Mouse (Mus musculus) liver, adult (tissue): ENCODE results near the gene Gata5.

Experiments
- GATA4 ChIP-seq: IDR thresholded peaks from 2 replicates; pipeline ENCODE4 v1.6.1; 2014; ENCODE audit warnings: mild to moderate bottlenecking, low read length; ENCODE audit not compliant: insufficient replicate concordance

Gene Gata5

DNA sequence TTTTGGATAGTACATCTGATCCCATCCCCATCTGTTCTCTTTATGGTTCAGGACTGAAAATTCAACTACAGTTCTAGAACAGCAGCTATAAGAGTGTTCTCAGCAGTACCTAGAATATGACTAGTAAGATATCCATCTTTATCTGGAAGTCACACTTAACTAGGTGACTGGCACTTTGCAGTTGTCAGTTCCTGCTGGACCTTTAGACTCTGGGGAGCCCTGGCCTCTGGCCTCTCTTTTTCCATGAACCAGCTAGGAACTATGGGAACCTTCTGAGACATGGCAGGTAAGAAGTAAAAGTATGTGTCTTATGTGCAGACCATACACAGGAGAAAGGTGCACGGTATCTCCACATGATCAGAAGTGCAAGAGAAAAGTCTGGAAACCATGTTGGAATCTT lies 5.0 kb downstream of the Gata5 start:
- TF ChIP-seq GATA4: no peak

DNA sequence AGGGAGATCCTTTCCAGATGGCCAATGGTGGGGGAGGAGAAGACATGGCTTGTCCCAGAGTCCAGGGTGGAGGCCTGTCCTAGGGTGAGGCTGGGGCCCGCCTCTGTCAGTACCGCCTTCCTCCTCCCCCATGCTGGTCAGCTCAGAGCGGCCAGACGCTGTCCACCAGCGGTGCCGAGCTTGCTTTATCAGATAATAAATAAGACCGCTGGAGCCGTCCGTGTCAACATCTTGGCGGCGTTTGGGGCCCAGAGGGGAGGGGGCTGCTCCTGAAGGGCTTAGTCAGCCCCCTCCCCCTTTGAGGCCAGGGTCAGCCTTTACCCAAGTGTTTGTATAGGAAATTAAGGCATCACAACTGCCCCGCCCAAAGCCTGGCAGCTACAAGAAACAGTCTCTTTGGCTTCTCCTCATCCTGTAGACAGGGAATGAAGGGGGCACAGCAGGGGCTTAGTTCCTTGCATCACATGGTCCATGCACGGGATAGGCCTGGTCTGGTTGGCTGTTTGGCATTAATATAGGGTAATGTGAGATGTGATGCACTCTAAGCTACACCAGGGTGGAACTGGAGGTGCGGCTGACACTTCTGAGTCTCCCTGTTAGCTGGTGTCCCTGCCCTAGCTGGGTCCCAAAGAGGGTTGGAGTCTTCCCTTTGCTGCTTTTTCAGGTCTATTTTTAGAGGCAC lies 11.7 kb downstream of the Gata5 start:
- no peak for TF ChIP-seq GATA4

DNA sequence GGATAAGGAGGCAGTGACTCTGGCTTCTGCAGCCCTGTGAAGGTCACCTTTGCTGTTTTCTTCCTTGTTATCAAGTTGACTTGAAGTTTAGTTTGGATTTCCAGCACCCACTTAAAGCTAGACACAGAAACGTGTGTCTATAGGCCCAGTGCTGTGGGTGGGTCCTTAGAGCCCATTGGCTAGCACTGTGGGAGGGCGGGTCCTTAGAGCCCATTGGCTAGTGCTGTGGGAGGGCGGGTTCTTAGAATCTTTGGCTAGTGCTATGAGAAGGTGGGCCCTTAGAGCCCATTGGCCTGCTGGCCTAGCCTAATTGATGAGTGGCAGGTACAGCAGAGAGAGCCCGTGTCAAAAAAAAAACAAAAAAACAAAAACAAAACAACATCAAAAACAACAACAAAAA lies 14.3 kb downstream of the Gata5 start:
- no peak for TF ChIP-seq GATA4

DNA sequence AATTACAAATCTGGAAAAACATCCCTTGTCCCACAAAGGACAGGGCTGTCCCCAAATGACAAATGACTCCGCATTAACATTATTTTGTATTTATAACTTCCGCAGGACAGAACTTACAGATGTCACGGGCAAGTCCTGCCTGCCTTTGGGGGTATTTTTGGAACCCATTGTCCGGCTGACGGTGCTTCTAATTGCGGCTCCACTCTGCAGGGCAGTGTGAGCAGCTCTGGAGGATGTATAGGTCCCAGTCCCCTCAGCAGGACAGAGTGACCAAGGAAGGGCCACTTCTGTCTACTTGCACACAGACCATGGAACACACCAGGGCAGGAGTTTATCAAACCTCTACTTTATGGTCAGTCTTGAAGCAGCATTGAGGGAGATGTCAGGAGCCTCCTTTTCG lies 16.9 kb downstream of the Gata5 start:
- TF ChIP-seq GATA4: no peak

DNA sequence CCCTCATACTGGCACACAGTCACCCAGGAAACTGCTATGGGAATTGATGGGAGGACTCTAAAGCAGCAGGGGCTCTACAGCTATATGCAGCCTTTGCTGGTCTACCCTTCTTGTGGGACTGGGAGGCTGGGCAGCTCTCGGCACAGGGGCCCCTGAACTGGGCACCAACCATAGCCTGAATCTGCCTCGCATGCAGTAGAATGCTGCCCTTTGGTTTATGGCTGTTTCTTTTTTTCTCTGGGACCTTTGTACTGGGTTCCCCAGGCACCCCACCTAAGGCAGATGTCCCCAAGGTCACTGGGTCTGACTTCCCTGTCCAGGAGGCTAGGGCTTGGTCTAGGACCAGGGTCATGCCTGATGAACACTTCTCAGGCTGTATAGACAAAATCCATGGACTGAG lies 20.2 kb downstream of the Gata5 start:
- no peak for TF ChIP-seq GATA4

DNA sequence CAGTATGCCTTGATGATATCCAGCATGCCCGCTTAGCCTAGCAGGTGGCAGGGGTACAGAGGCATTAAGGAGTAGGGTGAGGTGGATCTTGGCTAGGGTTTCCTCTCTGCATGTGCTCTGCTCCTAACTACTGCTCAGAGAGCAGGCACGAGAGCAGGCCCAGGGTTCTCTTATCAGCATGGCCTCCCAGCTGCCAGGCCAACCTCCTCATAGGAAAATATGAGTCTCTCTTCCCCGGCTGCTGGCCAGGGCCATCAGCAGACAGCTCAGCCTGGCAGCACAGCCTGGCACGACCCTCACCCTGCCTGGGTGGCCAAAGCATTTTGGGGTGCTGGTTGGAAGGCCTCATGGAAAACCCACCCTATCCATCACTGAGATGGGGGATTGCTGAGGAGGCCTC lies 23.4 kb downstream of the Gata5 start:
- TF ChIP-seq GATA4: no peak

DNA sequence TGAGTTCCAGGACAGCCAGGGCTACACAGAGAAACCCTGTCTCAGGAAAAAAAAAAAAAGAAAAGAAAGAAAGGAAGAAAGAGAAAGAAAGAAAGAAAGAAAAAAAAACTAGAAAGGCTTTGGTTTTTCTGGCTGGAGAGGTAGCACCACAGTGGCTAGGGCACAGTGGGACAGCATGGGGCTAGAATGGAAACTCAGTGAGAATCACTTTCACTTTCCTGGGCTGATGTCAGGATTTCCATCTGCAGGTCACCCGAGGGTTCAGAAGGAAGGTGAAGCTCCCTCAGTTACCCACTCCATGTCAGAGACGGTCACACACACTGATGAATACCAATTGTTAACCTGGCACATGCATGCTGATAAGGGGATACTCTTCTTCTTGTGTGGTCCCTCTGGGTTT lies 26.8 kb downstream of the Gata5 start:
- TF ChIP-seq GATA4: no peak

DNA sequence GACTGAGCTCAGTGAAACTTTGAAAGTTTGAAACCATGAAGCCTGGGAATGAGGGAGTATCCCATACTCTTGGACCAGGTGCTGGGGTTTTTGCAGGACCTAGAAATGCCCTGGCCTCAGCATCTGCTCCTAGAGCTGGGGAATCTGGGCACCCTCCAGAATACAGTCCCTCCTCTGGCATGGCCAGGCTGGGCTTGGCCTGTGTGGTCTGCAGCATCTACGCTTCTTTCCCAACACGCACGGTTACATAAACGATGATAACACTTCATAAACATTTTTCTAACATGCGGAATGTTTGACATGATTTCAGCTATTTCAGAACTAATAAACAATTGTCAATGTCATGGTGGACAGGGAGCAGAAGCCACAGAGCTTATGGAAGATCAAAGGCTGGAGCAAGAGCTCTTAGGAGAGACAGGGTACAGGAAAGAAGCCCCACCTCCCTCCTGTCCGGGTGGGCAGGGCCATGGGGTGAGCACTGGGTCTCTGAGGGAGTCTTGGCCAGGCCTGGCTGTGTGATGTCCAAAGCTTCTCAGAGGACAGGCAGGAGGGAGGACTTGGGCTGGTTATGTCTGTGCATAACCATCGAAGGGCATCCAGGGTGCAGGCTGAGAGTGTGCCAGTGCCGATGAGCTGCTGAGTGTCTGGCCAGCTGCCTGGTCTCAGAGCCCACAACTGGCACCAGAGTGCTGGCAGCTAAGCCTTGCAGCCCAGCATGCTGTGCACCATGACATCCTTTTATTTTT lies 27.9 kb downstream of the Gata5 start:
- no peak for TF ChIP-seq GATA4

DNA sequence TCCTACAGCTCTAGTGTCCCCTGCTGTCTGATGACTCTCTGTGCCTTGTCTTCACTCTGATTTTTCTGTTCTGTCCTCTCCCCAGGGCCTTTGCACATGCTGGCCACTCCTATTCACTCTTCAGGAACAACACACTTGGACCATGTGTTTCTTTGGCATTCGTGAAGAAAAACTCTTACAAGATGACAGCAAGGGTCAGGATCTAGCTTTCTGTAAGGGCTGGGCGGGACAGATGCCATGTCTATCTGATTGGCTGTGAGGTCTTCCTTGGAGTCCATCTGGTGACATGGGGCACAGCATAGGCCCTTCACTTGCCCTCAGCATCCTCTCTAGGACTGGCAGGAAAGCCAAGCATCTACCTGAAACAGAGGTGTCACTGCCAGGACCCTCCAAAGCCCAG lies 28.5 kb downstream of the Gata5 start:
- TF ChIP-seq GATA4: no peak

DNA sequence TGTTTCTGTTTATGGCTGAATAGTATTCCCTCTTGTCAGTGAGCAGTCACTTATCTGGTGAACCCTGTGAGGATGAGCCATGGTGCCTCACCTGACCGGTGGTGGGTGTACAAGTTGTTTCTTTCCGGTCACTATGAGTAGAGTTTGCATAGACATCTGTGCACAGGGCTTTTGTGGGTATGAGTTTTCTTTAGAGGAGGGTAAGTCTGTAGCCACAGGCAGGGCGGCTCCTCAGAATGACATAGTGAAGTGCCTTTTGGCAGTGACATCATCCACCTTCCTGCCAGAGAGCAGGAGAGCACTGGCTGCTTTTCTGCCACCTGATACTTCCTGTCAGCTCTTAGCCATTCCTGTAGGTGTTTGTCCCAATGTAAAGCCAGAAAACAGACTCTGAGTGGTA lies 29.0 kb downstream of the Gata5 start:
- TF ChIP-seq GATA4: no peak

DNA sequence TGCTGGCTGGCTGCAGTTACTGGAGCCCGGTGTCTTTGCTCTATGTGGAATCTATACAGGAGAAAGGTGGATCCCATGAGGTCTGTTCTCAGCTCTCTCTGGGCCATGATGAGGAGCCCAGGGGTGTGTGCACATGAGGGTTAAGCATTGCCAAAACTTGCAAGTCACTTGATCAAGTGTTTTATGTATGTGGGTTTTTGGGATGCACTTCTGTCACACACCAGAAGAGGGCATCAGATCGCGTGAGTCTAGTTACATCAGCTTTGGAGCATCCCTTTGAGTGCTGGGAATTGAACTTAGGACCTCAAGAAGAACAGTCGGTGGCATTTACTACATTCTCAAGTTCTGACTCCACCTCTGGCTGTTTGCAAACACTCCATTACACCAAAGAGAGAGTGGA lies 29.9 kb downstream of the Gata5 start:
- no peak for TF ChIP-seq GATA4

DNA sequence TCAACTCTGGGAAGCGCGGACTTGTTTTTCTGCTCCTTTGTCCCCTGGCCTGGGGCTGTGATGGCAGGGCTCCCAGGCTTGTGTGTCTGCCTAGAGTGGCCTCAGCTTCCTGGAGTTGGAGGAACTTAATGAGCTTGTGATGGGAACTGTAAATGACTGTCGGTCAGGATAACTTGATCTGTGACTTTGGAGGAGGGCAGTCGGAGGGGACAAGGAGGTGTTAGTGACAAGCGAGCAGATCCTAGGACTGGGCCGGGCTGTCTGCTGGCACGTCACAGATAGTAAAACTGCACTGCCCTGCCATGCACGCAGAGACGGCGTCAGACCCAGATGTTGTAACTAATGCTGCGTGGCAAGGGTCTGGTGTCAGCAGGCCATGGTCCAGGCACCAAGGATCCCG lies 31.0 kb downstream of the Gata5 start:
- TF ChIP-seq GATA4: no peak

DNA sequence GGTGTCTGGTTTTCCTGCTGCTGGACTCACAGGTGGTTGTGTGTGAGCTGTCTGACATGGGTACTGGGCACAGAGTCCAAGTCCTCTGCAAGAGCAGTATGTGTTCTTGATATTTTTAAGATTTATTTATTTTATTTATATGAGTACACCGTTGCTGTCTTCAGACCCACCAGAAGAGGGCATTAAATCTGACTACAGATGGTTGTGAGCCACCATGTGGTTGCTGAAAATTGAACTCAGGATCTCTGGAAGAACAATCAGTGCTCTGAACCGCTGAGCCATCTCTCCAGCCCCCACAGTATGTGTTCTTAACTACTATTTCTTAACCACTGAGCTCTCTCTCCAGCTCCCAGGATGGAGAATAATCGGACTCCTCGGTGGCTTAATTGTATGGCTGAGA lies 32.3 kb downstream of the Gata5 start:
- no peak for TF ChIP-seq GATA4

DNA sequence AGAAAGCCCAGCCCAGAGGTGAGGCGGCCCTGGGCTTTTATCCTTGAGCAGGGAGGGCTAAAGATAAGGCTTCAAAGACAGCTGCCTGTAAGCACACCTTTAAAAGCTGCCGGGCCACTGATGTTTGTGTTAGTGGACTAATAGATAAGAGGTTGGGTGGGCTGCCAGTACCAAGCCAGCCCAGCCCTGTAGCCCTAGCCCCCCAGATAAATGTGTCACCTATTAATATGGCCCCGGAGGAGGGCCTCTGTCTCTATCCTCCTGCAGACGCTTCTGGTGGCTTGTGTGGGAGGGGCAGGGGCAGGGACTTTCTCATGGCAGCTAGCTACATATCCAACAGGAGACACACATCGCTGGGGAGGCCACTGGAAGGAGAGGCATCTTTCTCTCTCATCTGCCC lies 33.7 kb downstream of the Gata5 start:
- no peak for TF ChIP-seq GATA4

DNA sequence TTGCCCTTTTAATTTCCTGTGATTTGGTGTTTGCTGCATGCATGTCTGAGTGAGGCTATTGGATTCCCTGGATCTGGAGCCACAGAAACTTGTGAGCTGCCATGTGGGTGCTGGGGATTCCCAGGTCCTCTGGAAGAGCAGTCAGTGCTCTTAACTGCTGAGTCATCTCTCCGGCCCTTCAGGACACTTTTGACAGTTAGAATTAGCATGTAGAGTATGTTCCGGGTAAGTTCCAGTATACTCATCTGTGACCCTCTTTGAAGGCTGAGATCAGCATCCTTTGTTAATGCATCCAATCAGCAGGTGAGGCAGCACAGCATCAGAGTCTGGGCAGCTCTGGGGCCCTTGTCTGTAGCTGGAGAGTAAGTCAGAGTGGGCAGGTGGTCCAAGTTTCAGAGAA lies 34.2 kb downstream of the Gata5 start:
- no peak for TF ChIP-seq GATA4

DNA sequence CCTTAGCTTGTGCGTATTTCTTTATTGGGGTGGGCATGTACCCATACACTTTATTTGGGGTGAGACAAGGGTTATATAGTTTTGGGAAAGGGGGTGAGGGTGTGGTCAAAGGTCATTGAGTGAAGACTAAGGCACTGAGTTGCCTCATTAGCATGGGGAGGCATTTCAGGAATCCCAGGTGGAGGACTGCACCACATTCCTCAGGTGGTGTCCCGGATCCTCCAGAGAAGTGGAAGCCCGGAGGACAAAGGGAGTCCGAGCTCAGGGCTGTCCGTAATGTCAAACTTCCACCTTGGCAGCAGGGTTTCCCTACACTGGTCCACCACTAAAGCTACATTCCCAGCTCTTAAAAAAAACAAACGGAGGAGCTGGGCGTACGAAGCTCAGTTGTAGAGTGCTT lies 41.6 kb downstream of the Gata5 start:
- TF ChIP-seq GATA4: no peak

DNA sequence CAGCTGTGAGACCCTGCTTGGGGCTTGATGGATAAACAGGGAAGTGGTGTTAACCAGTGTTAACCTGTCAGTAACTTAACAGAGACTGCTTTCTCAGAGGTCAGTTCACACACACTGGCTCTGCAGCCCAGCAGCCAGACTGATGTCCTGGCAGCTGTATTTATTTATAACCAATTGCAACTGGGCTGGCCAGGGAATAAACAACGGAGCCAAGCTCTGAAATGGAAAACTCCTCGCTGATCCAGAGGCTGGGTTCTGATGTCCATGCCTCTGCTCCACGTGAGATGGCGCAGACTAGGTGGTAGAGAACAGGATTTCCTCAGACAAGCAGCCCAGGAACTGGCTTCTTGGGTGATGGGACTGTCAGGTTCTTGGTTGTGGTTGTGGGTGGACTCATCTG lies 42.5 kb downstream of the Gata5 start:
- no peak for TF ChIP-seq GATA4
